Mouse (Mus musculus) erythroblast, embryonic 14.5 days (primary cell): Measurements from ENCODE around the gene Bsn.

Experiments
- GATA1 ChIP-seq: IDR thresholded peaks from 2 replicates; pipeline ENCODE4 v1.6.1; 2012; ENCODE audit warnings: low read length, inconsistent platforms, mixed read lengths
- TAL1 ChIP-seq: IDR thresholded peaks from 3 replicates; pipeline ENCODE4 v1.6.1; 2012; ENCODE audit warnings: low read length, inconsistent platforms, mixed read lengths

GRCm38 (mm10) chr9:108137523-108137922, 52.7 kb downstream of the Bsn start:
- TF ChIP-seq TAL1, result no peak
- TF ChIP-seq GATA1, result no peak
